Mouse (Mus musculus): ENCODE measurements around the gene Vmn1r188.
"Not testable (repeated sequence)": the region's sequence is repeated elsewhere in the genome, so short reads cannot be mapped to it uniquely, and the experiment has no call there.

Vmn1r188 gene

GRCm38 (mm10) chr13:22084140-22084539 is at the start of gene Vmn1r188:
Gene Vmn1r188 (plus strand): TSS chr13:22084440.
- not testable (repeated sequence) for DNase-seq (ENCODE audit: low read depth, low spot score)

GRCm38 (mm10) chr13:22034443-22035266 is 49.6 kb upstream of the Vmn1r188 start:
- DNase-seq (ENCODE audit: low read depth, low spot score), result peak; percentile 65

- DNase-seq (ENCODE audit: low read depth, low spot score), result peak; percentile 99
Observed at GRCm38 (mm10) chr13:22035267-22036148, 48.7 kb upstream of the Vmn1r188 start, which contains the start of the genes Hist1h2ah and Hist1h2bk. Gene Hist1h2ah (minus strand): TSS chr13:22035568. Gene Hist1h2bk (plus strand): TSS chr13:22035870.

GRCm38 (mm10) chr13:22036149-22036956 is 47.9 kb upstream of the Vmn1r188 start:
- DNase-seq (ENCODE audit: low read depth, low spot score), result peak; percentile 82

GRCm38 (mm10) chr13:22036986-22037385 is 47.3 kb upstream of the Vmn1r188 start:
- no peak for DNase-seq (ENCODE audit: low read depth, low spot score)

- no peak for DNase-seq (ENCODE audit: low read depth, low spot score)
Observed at GRCm38 (mm10) chr13:22037415-22037814, 46.8 kb upstream of the Vmn1r188 start.

GRCm38 (mm10) chr13:22039364-22039763 is 44.9 kb upstream of the Vmn1r188 start:
- no peak for DNase-seq (ENCODE audit: low read depth, low spot score)

GRCm38 (mm10) chr13:22039951-22040463 is 44.2 kb upstream of the Vmn1r188 start:
- peak; percentile 58 for DNase-seq (ENCODE audit: low read depth, low spot score)

GRCm38 (mm10) chr13:22040464-22041141 is 43.6 kb upstream of the Vmn1r188 start:
- DNase-seq (ENCODE audit: low read depth, low spot score), result peak; percentile 82

GRCm38 (mm10) chr13:22041142-22041536 is 43.1 kb upstream of the Vmn1r188 start, which contains the start of gene Hist1h4i:
Gene Hist1h4i (minus strand): TSS chr13:22041362.
- peak; percentile 96 for DNase-seq (ENCODE audit: low read depth, low spot score)

- DNase-seq (ENCODE audit: low read depth, low spot score), result peak; percentile 68
Observed at GRCm38 (mm10) chr13:22041651-22042567, 42.3 kb upstream of the Vmn1r188 start.

GRCm38 (mm10) chr13:22042568-22043502 is 41.4 kb upstream of the Vmn1r188 start, which contains the start of the genes Hist1h2ag and Hist1h2bj:
Gene Hist1h2ag (minus strand): TSS chr13:22042944.
Gene Hist1h2bj (plus strand): TSS chr13:22043214.
- DNase-seq (ENCODE audit: low read depth, low spot score), result peak; percentile 99

- DNase-seq (ENCODE audit: low read depth, low spot score), result peak; percentile 87
Observed at GRCm38 (mm10) chr13:22043503-22044431, 40.5 kb upstream of the Vmn1r188 start.

GRCm38 (mm10) chr13:22044432-22045155 is 39.6 kb upstream of the Vmn1r188 start:
- DNase-seq (ENCODE audit: low read depth, low spot score), result no peak

GRCm38 (mm10) chr13:22045311-22045710 is 38.9 kb upstream of the Vmn1r188 start:
- DNase-seq (ENCODE audit: low read depth, low spot score), result no peak

GRCm38 (mm10) chr13:22049041-22049440 is 35.2 kb upstream of the Vmn1r188 start:
- no peak for DNase-seq (ENCODE audit: low read depth, low spot score)

Data from ES-CJ7 (cell line).